Mouse (Mus musculus): ENCODE results near the gene Gnao1.

DNA sequence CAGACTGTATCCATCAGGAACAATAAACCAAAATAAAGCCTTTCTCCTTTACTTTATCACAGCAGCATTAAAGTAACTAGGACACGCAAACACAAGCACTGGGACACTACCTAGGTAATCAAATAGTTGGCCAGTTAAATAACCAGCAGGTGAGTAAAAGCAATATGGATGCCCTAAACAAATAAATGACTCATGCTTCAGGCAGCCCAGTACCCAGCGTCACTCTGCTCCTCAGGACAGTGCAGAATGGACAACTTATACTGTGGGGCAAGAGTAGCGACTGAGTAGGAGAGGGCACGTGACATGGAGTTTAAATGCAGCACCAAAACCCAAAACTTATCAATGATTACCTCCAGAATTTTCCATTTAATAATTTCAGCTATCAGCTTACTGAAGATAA lies 180.0 kb downstream of the Gnao1 start:
- TF ChIP-seq HCFC1 (IDR thresholded peaks at IDR 0.05; ENCODE audit: borderline replicate concordance, insufficient read depth, low read length), result no peak
- TF ChIP-seq MAFK (IDR thresholded peaks at IDR 0.05; ENCODE audit: insufficient read depth, low read depth, low read length), result no peak

All from ES-E14 (cell line).